ENCODE assay signal across 40 mouse cellular contexts in the genomic region with DNA sequence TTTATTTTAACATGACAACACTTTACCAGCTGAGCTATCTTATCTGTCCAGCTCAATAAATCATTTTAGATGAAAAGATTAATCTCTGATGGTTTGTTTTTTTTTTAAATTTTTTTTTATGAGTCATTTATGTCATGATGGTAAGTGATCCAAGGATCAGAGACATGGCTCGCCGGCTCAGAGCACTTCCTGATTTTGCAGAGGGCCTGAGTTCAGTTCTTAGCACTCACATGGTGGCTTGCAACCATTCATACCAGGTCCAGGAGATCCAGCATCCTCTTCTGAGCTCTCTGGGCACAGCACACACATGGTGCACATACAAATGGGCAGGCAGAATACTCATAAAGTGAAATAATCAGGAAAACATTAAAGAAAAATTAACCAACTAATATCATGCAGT. TPM values are rescaled to one million over a fixed set of nuclear protein-coding genes. Genes with fewer than 3 reads are reported as not detected.
"Had no signal": no experiment of that assay in that cellular context is flagged by ENCODE, and none has a peak within 500 bp of the region (broad histone marks: within the 10 kb centered on the region; RNA-seq: fewer than 3 reads in every experiment).

No protein-coding gene starts in this region.

- H3K36me3 ChIP-seq: heart, embryonic 12.5 days; heart, embryonic 13.5 days; heart, embryonic 15.5 days; hindbrain, embryonic 10.5 days; hindbrain, embryonic 12.5 days; hindbrain, embryonic 13.5 days; hindbrain, embryonic 15.5 days; intestine, embryonic 15.5 days had no signal

- H3K27me3 ChIP-seq: intestine, embryonic 15.5 days had no signal

- H3K9me3 ChIP-seq: heart, embryonic 12.5 days; heart, embryonic 13.5 days; heart, embryonic 15.5 days; hindbrain, embryonic 10.5 days; hindbrain, embryonic 12.5 days; hindbrain, embryonic 13.5 days; hindbrain, embryonic 15.5 days; intestine, embryonic 15.5 days; kidney, embryonic 15.5 days had no signal

- H3K27ac ChIP-seq: heart, embryonic 13.5 days; heart, embryonic 15.5 days; hindbrain, embryonic 10.5 days; hindbrain, embryonic 12.5 days; hindbrain, embryonic 13.5 days; hindbrain, embryonic 14.5 days; hindbrain, embryonic 15.5 days; hindbrain, postnatal 0 days; intestine, embryonic 15.5 days; kidney, embryonic 15.5 days; kidney, postnatal 0 days; layer of hippocampus, adult 2 months; left cerebral cortex, adult 2 months had no signal

- H3K9ac ChIP-seq: heart, embryonic 12.5 days; heart, embryonic 13.5 days; heart, embryonic 15.5 days; hindbrain, embryonic 12.5 days; hindbrain, embryonic 13.5 days; hindbrain, embryonic 14.5 days; hindbrain, embryonic 15.5 days; intestine, embryonic 15.5 days; kidney, embryonic 15.5 days had no signal

- H3K4me1 ChIP-seq: heart, embryonic 12.5 days; heart, embryonic 13.5 days; heart, embryonic 15.5 days; hindbrain, embryonic 10.5 days; hindbrain, embryonic 12.5 days; hindbrain, embryonic 13.5 days; intestine, embryonic 15.5 days; kidney, embryonic 15.5 days had no signal

- DNase-seq: heart, postnatal 10 days; heart, postnatal 14 days; heart, postnatal 36 days; heart, postnatal 4 days; kidney, adult 11 months; kidney, adult 18-20 months; kidney, adult 2 months; kidney, adult 8-10 months; kidney, adult 9 months; kidney, postnatal 10 days; kidney, postnatal 14 days; kidney, postnatal 25 days; kidney, postnatal 36 days; kidney, postnatal 4 days; layer of hippocampus, adult 9-11 months; layer of hippocampus, postnatal 36 days had no signal

- H3K4me3 ChIP-seq: heart, embryonic 12.5 days; heart, embryonic 13.5 days; heart, embryonic 15.5 days; hindbrain, embryonic 10.5 days; hindbrain, embryonic 12.5 days; hindbrain, embryonic 13.5 days; hindbrain, embryonic 15.5 days; intestine, embryonic 15.5 days; kidney, embryonic 15.5 days; layer of hippocampus, adult 2 months; left cerebral cortex, adult 2 months had no signal

RNA-seq across cellular contexts. Expression of gene Mpzl2, which starts 10.7 kb away (rescaled TPM):
- polyA plus RNA-seq: inflammation-experienced regulatory T-cells, adult 6 months had no signal

RNA-seq across cellular contexts. Expression of gene Jaml, which starts 28.7 kb away (rescaled TPM):
- total RNA-seq: hindbrain, postnatal 0 days; layer of hippocampus, postnatal 10 days had no signal
- polyA plus RNA-seq: hindbrain, embryonic 12.5 days; hindbrain, embryonic 14.5 days; kidney, embryonic 14.5 days had no signal

RNA-seq across cellular contexts. Expression of gene Cd3e, which starts 40.9 kb away (rescaled TPM):
- total RNA-seq: hindbrain, postnatal 0 days; layer of hippocampus, adult 18-20 months; layer of hippocampus, adult 2 months; layer of hippocampus, postnatal 10 days; layer of hippocampus, postnatal 14 days; layer of hippocampus, postnatal 25 days; layer of hippocampus, postnatal 36 days; left cerebral cortex, adult 18-20 months; left cerebral cortex, adult 2 months had no signal
- polyA plus RNA-seq: heart, embryonic 12.5 days; heart, embryonic 14.5 days; hindbrain, embryonic 10.5 days; hindbrain, embryonic 11.5 days; hindbrain, embryonic 12.5 days; hindbrain, embryonic 13.5 days; kidney, embryonic 14.5 days; kidney, embryonic 15.5 days; kidney, embryonic 16.5 days had no signal
